Mouse (Mus musculus) thymus, adult 2 months (tissue): Measurements from ENCODE around the gene Gorasp2.

ENCODE experiments used
- CTCF ChIP-seq: fragments of 200-500 bp; IDR thresholded peaks from 2 replicates; pipeline ENCODE4 v1.5.1; 2012; ENCODE audit warnings: mild to moderate bottlenecking, control low read depth, low read length, moderate library complexity, borderline replicate concordance; ENCODE audit not compliant: control insufficient read depth, poor library complexity, insufficient read depth; ENCODE audit errors: extremely low read depth
- POLR2A ChIP-seq: fragments of 200-500 bp; IDR thresholded peaks from 2 replicates; pipeline ENCODE4 v1.6.1; 2012; ENCODE audit warnings: mild to moderate bottlenecking, low read length, control low read depth, moderate library complexity; ENCODE audit not compliant: control insufficient read depth, poor library complexity, insufficient read depth; ENCODE audit errors: extremely low read depth

DNA sequence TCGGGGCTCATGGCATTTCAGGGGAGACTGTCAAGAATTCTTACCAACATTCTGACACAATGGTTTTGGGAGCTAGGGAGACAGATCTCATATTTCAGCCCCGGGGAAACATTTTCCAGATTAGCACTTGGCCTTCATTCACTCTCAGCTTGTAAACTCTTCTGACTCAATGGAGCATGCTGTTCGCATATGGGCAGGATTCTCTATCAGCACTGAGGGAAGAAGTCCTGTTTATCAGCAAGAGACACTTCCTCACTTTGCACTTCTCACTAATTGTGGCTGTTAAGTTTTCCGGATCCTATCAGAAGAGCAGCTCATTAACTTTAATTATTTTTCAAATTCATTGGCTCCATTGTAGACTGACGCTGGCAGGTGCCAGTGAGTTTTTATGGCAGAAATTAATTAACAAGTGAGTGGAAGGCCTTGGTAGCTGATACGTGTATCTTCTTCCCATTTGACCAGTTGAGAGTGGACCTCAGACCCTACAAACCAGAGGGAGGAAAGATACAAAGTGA is 16.1 kb upstream of the Gorasp2 start:
- TF ChIP-seq CTCF (no peak), POLR2A (no peak)
